Mouse (Mus musculus) CH12.LX (cell line): Measurements from ENCODE around the gene Sptbn4.

Source experiments
- CHD2 ChIP-seq: IDR thresholded peaks from 2 replicates; pipeline ENCODE4 v1.6.1; 2011; ENCODE audit warnings: low read length, improper control_type of control experiment
- CTCF ChIP-seq, 2 experiments: IDR thresholded peaks in 1 of 2; conservative IDR thresholded peaks in 1 of 2; 2 replicates each; pipeline ENCODE4 v1.5.1; 2011 to 2012; ENCODE audit warnings: low read depth in 2 of 2, low read length in 2 of 2, improper control_type of control experiment in 1 of 2, inconsistent platforms in 1 of 2, mild to moderate bottlenecking in 1 of 2, moderate library complexity in 1 of 2
- MAZ ChIP-seq: IDR thresholded peaks from 2 replicates; pipeline ENCODE4 v1.6.1; 2012; ENCODE audit warnings: low read depth, mild to moderate bottlenecking, inconsistent platforms, low read length, improper control_type of control experiment, moderate library complexity
- POLR2A ChIP-seq: IDR thresholded peaks from 2 replicates; pipeline ENCODE4 v1.6.1; 2011; ENCODE audit warnings: low read depth, mild to moderate bottlenecking, improper control_type of control experiment, low read length
- SIN3A ChIP-seq: IDR thresholded peaks from 2 replicates; pipeline ENCODE4 v1.6.1; 2012; ENCODE audit warnings: low read length, improper control_type of control experiment, inconsistent platforms
- SMC3 ChIP-seq: IDR thresholded peaks from 2 replicates; pipeline ENCODE4 v1.6.1; 2011; ENCODE audit warnings: low read depth, low read length, improper control_type of control experiment
- USF2 ChIP-seq: conservative IDR thresholded peaks from 2 replicates; pipeline ENCODE4 v1.6.1; 2011; ENCODE audit warnings: low read depth, low read length, improper control_type of control experiment

GRCm38 (mm10) chr7:27427387-27427786 lies 20.1 kb downstream of the Sptbn4 start:
- no peak for TF ChIP-seq USF2
- no peak for TF ChIP-seq SMC3
- TF ChIP-seq POLR2A: no peak
- TF ChIP-seq CHD2: no peak
- TF ChIP-seq MAZ: no peak
- no peak for TF ChIP-seq CTCF (conservative IDR thresholded peaks at IDR 0.05 in 1 of 2, IDR thresholded peaks at IDR 0.05 in 1 of 2; ENCODE audit: low read depth in 2 of 2, low read length in 2 of 2)
- no peak for TF ChIP-seq SIN3A
